Mouse (Mus musculus) thymus, adult 2 months (tissue): ENCODE measurements around the gene Cep19. TPM values are rescaled to one million over a fixed set of nuclear protein-coding genes. Genes with fewer than 3 reads are reported as not detected.

Experiments
- DNase-seq: peaks from one replicate; pipeline ENCODE4 v3.0.0; 2021
- H3K27ac ChIP-seq: fragments of 200-500 bp; 2 replicates; pipeline ENCODE4 v1.5.1; 2012; ENCODE audit warnings: low read length, control low read depth; ENCODE audit not compliant: control insufficient read depth, insufficient read depth
- H3K27me3 ChIP-seq: fragments of 200-500 bp; 2 replicates; pipeline ENCODE4 v1.6.1; 2012; ENCODE audit warnings: mild to moderate bottlenecking, low read length, moderate library complexity, mixed read lengths; ENCODE audit not compliant: control insufficient read depth, insufficient read depth
- H3K36me3 ChIP-seq: fragments of 200-500 bp; 2 replicates; pipeline ENCODE4 v1.6.1; 2012; ENCODE audit warnings: mild to moderate bottlenecking, low read length, moderate library complexity; ENCODE audit not compliant: control insufficient read depth, insufficient read depth
- H3K4me1 ChIP-seq: fragments of 200-500 bp; replicated peaks from 2 replicates; pipeline ENCODE4 v1.6.1; 2012; ENCODE audit warnings: low read length; ENCODE audit not compliant: control insufficient read depth, insufficient read depth
- H3K4me3 ChIP-seq: fragments of 200-500 bp; 2 replicates; pipeline ENCODE4 v1.5.1; 2012; ENCODE audit warnings: mild to moderate bottlenecking, low read length, control low read depth, moderate library complexity; ENCODE audit not compliant: control insufficient read depth, insufficient read depth
- CTCF ChIP-seq: fragments of 200-500 bp; IDR thresholded peaks from 2 replicates; pipeline ENCODE4 v1.5.1; 2012; ENCODE audit warnings: mild to moderate bottlenecking, control low read depth, low read length, moderate library complexity, borderline replicate concordance; ENCODE audit not compliant: control insufficient read depth, poor library complexity, insufficient read depth; ENCODE audit errors: extremely low read depth
- POLR2A ChIP-seq: fragments of 200-500 bp; IDR thresholded peaks from 2 replicates; pipeline ENCODE4 v1.6.1; 2012; ENCODE audit warnings: mild to moderate bottlenecking, low read length, control low read depth, moderate library complexity; ENCODE audit not compliant: control insufficient read depth, poor library complexity, insufficient read depth; ENCODE audit errors: extremely low read depth
- WGBS: fragments of 180-500 bp; shearing (Covaris S2); methylation state at CpG from one replicate; pipeline ENCODE4 v1.1.7; 2018; 5-methylcytosine and 5-hydroxymethylcytosine counted together
- polyA plus RNA-seq: library from polyadenylated mRNA; depleted of rRNA; stranded (reverse); fragments of >200 nt; gene quantifications from 2 replicates; pipeline ENCODE4 v1.2.3, GENCODE M21; 2012

The Cep19 gene
- polyA plus RNA-seq, 1 experiment, result 21.4 TPM

- DNase-seq, result no peak
- peaks cover 18% of the 10 kb centered on the region for H3K4me1 ChIP-seq
- H3K27me3 ChIP-seq, result no peaks in the 10 kb centered on the region
- H3K36me3 ChIP-seq, result no peaks in the 10 kb centered on the region
- H3K27ac ChIP-seq, result no peak overlapping the region
- TF ChIP-seq CTCF (no peak), POLR2A (no peak)
- WGBS, result 94% methylated on average over 10 of the region's 10 CpGs
- H3K4me3 ChIP-seq, result no peak overlapping the region
Observed at GRCm38 (mm10) chr16:32114406-32114805, 14.8 kb downstream of the Cep19 start.

- no peak overlapping the region for H3K27ac ChIP-seq
- DNase-seq, result peak; percentile 90
- 23% methylated on average over 15 of the region's 15 CpGs for WGBS
- peaks cover 18% of the 10 kb centered on the region for H3K4me1 ChIP-seq
- no peaks in the 10 kb centered on the region for H3K36me3 ChIP-seq
- no peak overlapping the region for H3K4me3 ChIP-seq
- H3K27me3 ChIP-seq, result no peaks in the 10 kb centered on the region
- TF ChIP-seq POLR2A, result no peak
- TF ChIP-seq CTCF, result peak; percentile 86
Observed at GRCm38 (mm10) chr16:32114968-32115695, 15.5 kb downstream of the Cep19 start.

GRCm38 (mm10) chr16:32115781-32116180, 16.2 kb downstream of the Cep19 start:
- H3K36me3 ChIP-seq, result no peaks in the 10 kb centered on the region
- no peak overlapping the region for H3K4me3 ChIP-seq
- H3K27me3 ChIP-seq, result no peaks in the 10 kb centered on the region
- DNase-seq, result no peak
- H3K4me1 ChIP-seq, result peaks cover 18% of the 10 kb centered on the region
- 38% methylated on average over 6 of the region's 6 CpGs for WGBS
- TF ChIP-seq POLR2A (no peak), CTCF (no peak)
- H3K27ac ChIP-seq, result no peak overlapping the region

DNA sequence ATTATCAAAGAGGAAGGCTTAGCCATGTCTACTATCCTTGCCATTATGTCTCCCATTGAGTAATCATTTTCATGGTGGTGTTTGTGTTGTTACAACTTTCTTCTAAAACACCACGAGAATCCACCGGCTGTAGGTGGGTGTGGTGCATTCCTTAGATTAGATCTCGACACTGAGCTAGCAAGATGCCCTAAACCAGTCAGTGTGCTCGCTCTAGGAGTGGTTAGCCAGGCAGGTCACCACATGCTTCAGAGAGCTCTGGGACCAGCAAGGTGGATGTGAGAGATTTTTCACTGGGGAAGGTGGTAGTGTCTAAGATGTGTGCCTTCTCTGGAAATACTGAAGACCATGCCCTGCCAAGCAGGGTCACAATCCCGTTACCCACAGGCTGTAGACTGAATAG, 16.6 kb downstream of the Cep19 start:
- no peaks in the 10 kb centered on the region for H3K27me3 ChIP-seq
- TF ChIP-seq CTCF, result no peak
- no peak for TF ChIP-seq POLR2A
- no peaks in the 10 kb centered on the region for H3K36me3 ChIP-seq
- DNase-seq, result no peak
- WGBS, result 41% methylated on average over 5 of the region's 5 CpGs
- peaks cover 18% of the 10 kb centered on the region for H3K4me1 ChIP-seq
- no peak overlapping the region for H3K4me3 ChIP-seq
- no peak overlapping the region for H3K27ac ChIP-seq

DNA sequence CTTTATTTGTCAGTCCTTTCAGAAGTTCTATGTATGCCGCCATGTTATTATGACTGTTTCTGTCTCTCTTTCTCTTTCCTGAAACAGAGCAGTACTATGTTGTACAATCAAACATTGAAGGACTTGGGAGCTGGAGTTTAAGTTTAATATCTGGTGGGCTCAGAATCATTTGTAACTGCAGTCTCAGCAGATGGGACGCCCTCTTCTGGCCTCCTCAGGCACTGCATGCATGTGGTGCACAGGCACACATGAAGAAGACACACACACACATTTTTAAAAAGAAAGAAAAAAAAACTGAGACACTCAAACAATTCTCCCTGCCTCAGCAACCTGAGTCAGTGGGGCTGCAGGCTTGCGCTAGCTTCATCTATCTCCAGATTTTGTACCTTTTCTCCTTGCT, 20.9 kb downstream of the Cep19 start:
- Histone ChIP-seq H3K4me3 (no peak overlapping the region), H3K27ac (no peak overlapping the region), H3K36me3 (no peaks in the 10 kb centered on the region), H3K27me3 (no peaks in the 10 kb centered on the region), H3K4me1 (peaks cover 6% of the 10 kb centered on the region; the same call in 1 of the 2 replicates)
- TF ChIP-seq CTCF (no peak), POLR2A (no peak)
- no peak for DNase-seq
- WGBS, result over 99% methylated on average over 3 of the region's 3 CpGs

DNA sequence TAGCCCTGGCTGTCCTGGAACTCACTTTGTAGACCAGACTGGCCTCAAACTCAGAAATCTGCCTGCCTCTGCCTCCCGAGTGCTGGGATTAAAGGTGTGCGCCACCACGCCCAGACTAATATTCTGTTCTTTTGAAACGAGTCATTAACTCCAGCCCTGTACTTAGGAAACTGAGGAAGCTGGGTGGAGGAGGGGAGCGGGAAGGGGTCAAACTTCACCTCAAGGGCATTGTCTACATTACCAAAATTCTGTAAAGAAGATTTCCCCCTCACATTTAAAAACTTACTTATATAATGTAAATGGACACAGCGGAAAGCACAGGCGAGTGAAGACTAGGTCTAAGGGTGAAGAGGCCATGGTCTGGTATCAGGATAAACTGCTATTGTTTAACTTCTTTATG, 24.4 kb downstream of the Cep19 start:
- Histone ChIP-seq H3K36me3 (no peaks in the 10 kb centered on the region), H3K27me3 (no peaks in the 10 kb centered on the region), H3K4me3 (no peak overlapping the region), H3K4me1 (peaks cover 7% of the 10 kb centered on the region), H3K27ac (no peak overlapping the region)
- WGBS, result 96% methylated on average over 7 of the region's 7 CpGs
- TF ChIP-seq POLR2A (no peak), CTCF (no peak)
- no peak for DNase-seq
